Mouse (Mus musculus) heart, adult 2 months (tissue): ENCODE measurements around the gene Agpat3. TPM values are rescaled to one million over a fixed set of nuclear protein-coding genes. Genes with fewer than 3 reads are reported as not detected.

Experiments
- DNase-seq, 2 experiments: peaks; one replicate each; pipeline ENCODE4 v3.0.0; 2021
- H3K27ac ChIP-seq: fragments of 200-600 bp; 2 replicates; pipeline ENCODE4 v1.8.1; 2022
- H3K27me3 ChIP-seq: fragments of 200-500 bp; 2 replicates; pipeline ENCODE4 v1.6.1; 2012; ENCODE audit warnings: mild to moderate bottlenecking, low read length, inconsistent platforms, mixed read lengths; ENCODE audit not compliant: control insufficient read depth, insufficient read depth
- H3K36me3 ChIP-seq: fragments of 200-500 bp; 2 replicates; pipeline ENCODE4 v1.6.1; 2012; ENCODE audit warnings: low read length, inconsistent platforms; ENCODE audit not compliant: control insufficient read depth, insufficient read depth
- H3K4me1 ChIP-seq: fragments of 200-500 bp; 2 replicates; pipeline ENCODE4 v1.6.1; 2011; ENCODE audit warnings: low read length; ENCODE audit not compliant: control insufficient read depth, insufficient read depth
- H3K4me3 ChIP-seq: fragments of 200-600 bp; 2 replicates; pipeline ENCODE4 v1.8.1; 2022
- H3K79me2 ChIP-seq: fragments of 200-500 bp; replicated peaks from 2 replicates; pipeline ENCODE4 v1.6.1; 2012; ENCODE audit warnings: mild to moderate bottlenecking, inconsistent platforms, low read length, moderate library complexity, mixed read lengths; ENCODE audit not compliant: control insufficient read depth, insufficient read depth
- H3K9ac ChIP-seq: fragments of 200-500 bp; 2 replicates; pipeline ENCODE4 v1.6.1; 2012; ENCODE audit warnings: low read depth, mild to moderate bottlenecking, control low read depth, inconsistent platforms, low read length, mixed read lengths
- CTCF ChIP-seq: fragments of 200-600 bp; IDR thresholded peaks from 2 replicates; pipeline ENCODE4 v1.8.1; 2022; ENCODE audit warnings: antibody characterized with exemption, mild to moderate bottlenecking, moderate library complexity
- EP300 ChIP-seq: fragments of 200-500 bp; IDR thresholded peaks from 2 replicates; pipeline ENCODE4 v1.6.1; 2011; ENCODE audit warnings: low read depth, low read length, control low read depth; ENCODE audit not compliant: insufficient read depth
- POLR2A ChIP-seq: fragments of 200-500 bp; IDR thresholded peaks from 2 replicates; pipeline ENCODE4 v1.6.1; 2011; ENCODE audit warnings: mild to moderate bottlenecking, low read depth, low read length, control low read depth; ENCODE audit not compliant: insufficient read depth
- WGBS: fragments of 180-500 bp; shearing (Covaris S2); methylation state at CpG from one replicate; pipeline ENCODE4 v1.1.7; 2018; 5-methylcytosine and 5-hydroxymethylcytosine counted together
- intact Hi-C: fragments of 180-260 bp; cut with DNase I; formaldehyde crosslinking; loops from one replicate; pipeline ENCODE4 v1.15.1; 2025
- polyA plus RNA-seq: library from polyadenylated mRNA; depleted of rRNA; stranded (reverse); fragments of >200 nt; gene quantifications from 2 replicates; pipeline ENCODE4 v1.2.3, GENCODE M21; 2012
- total RNA-seq, 2 experiments: library from RNA; stranded (reverse); gene quantifications; 2 replicates each; pipeline ENCODE4 v1.2.3; 2021

Agpat3 gene
- total and polyA plus RNA-seq, 3 experiments, result 209 to 286 (median 232) TPM

DNA sequence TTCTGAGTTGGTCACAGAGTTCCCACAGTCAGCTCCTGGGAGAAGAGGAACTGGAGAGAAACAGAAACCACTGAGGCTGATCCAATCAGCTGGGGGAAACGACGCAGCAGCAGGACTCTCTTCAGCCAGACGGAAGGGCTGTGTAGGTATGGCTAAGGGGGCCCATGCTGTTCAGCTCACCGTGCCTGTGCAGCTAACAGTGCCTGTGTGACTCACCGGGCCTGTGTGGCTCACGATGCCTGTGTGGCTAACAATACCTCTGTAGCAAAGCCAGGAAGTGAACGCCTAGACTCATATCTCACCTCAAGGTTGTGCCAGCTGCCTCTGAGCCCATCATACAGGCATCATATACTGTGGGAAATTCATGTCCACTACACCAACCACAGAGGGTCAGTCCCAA lies 48.6 kb downstream of the Agpat3 start:
- Histone ChIP-seq H3K27me3 (no peaks in the 10 kb centered on the region), H3K79me2 (0 out of 2 replicates have a peak, but pooled peaks cover 1% of the 10 kb centered on the region), H3K36me3 (no peaks in the 10 kb centered on the region), H3K27ac (no peak overlapping the region), H3K4me3 (no peak overlapping the region), H3K4me1 (peaks cover 8% of the 10 kb centered on the region; the same call in 1 of the 2 replicates), H3K9ac (no peak overlapping the region)
- intact Hi-C loops, result no loop called here
- TF ChIP-seq POLR2A (no peak), EP300 (no peak), CTCF (no peak)
- 37% methylated on average over 7 of the region's 7 CpGs for WGBS
- DNase-seq, result no peak

DNA sequence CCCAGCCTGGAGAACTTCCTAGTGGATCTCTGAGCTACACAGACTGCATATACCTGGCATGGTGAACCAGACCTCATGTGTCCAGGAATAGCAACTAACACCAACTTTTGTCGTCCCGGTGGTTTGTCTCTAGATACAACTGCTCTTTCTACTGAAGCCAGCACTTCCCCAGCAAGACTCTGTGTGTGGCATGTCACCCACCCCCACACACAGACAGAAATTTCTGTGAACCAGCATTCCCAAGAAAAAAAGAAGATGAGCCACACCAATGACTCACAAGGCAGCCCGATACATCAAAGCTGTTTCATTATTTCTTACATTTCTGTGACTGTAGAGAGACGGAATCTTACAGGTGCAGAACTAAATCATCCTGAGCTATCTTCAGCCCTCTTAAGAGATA lies 52.2 kb downstream of the Agpat3 start:
- no peak for TF ChIP-seq POLR2A
- WGBS, result 79% methylated on average over 4 of the region's 4 CpGs
- Histone ChIP-seq H3K27ac (no peak overlapping the region), H3K4me3 (no peak overlapping the region), H3K79me2 (0 out of 2 replicates have a peak, but pooled peaks cover 1% of the 10 kb centered on the region), H3K9ac (no peak overlapping the region), H3K36me3 (no peaks in the 10 kb centered on the region), H3K4me1 (peaks cover 21% of the 10 kb centered on the region), H3K27me3 (no peaks in the 10 kb centered on the region)
- intact Hi-C loops, result no loop called here
- DNase-seq, result no peak

DNA sequence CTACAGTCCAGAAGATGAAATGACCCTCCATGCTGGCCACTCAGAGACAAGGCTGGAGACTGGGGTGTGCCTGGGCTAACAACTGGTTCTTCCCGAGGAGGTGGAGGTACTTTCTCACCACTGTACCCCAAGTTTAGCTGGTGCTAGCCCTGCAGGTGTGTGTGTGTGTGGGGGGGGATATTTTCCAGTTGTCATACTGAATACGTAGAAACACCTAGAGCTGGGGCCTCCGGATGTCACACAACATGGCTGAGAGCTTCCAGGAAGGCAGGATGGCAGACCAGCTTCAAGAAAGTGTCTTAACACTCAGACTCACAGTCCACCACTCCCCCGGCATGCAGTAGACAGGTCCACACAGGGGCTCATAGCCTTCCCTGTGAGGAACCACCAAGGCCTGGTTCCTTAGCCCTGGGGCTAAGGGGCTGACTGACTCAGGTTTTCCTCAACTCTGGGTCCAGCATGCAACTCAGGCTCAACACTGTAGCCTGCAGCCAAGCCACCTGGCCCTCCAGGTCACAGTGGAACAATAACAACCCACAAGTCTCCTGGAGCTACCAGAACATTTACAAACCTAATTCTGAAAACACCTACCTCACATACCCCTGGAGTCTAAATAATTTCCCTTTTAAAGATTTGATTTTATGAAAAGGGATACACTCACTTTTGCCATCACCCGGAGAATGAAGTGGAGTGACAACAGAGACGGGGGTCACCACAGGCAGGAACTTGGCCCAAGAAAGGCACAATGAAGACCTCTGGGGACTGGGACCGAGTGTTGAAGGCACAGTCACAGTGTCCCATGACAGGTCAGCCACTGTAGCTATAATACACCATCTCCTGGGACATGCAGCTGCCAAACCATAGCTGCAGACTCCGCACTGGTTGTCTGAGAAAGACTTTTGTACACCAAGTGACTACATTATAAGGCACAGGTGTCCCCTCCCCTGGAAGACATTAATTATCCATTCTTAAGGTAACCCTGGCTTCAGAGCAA lies 53.3 kb downstream of the Agpat3 start:
- DNase-seq, result no peak
- no peak for TF ChIP-seq CTCF
- no peak for TF ChIP-seq POLR2A
- TF ChIP-seq EP300, result no peak
- peaks cover 21% of the 10 kb centered on the region for H3K4me1 ChIP-seq
- peak overlapping the region; percentile 97 for H3K27ac ChIP-seq
- H3K36me3 ChIP-seq, result no peaks in the 10 kb centered on the region
- intact Hi-C loops, result no loop called here
- H3K79me2 ChIP-seq, result 0 out of 2 replicates have a peak, but pooled peaks cover 1% of the 10 kb centered on the region
- H3K27me3 ChIP-seq, result no peaks in the 10 kb centered on the region
- H3K9ac ChIP-seq, result no peak overlapping the region
- H3K4me3 ChIP-seq, result no peak overlapping the region
- WGBS, result 79% methylated on average over 8 of the region's 8 CpGs

DNA sequence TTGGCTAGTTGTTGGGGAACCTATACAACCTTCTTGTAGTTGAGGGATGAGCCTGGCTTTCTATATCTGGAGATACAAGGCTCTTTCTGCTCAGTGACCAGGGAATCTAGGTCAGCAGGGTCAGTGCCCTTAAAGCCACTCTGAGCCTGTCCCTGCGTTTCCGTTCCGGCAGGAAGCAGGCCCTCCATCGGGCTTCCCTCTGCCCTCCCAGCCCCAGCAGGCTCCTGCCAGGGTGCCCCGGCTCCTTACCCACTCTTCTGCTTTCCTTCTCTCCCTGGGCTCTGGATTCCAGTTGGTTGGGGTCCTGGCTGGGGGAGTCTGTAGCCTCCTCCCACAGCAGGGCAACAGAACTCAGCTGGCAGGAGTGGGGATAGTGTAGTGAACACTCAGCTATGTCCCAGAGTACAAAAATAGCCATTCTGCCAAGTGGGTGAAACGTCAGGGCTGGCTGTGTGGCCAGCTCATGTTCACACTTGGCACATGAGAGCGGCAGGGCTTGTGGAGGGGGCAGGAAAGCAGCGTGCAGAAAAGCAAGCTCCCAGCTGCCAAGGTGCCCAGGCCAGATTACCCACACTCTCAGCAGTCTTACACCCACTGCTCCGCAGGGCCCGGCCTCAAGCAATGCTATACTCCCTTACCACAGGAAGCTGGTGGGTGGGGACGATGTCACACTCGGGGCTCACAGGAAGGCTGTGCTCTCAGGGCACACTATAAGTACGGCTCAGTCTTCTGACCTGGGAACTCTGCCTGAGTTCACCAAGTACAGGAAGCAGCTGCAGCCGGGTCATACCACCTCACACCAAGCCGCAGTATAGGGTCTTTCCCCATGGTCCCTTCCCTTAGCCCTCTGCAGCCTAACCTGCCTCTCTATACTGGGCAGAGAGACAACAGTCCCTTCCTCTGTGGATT lies 54.5 kb downstream of the Agpat3 start:
- WGBS, result 2% methylated on average over 15 of the region's 15 CpGs
- peaks cover 18% of the 10 kb centered on the region for H3K4me1 ChIP-seq
- DNase-seq, result peak; percentile 77 to 88
- intact Hi-C loops, result loop anchor here (2.0 kb wide), 1 partner anchor 19 kb away; no protein-coding TSS in a partner anchor
- TF ChIP-seq POLR2A, result 0 out of 2 replicates have a peak, but pooled peaks have one; percentile 6
- no peak for TF ChIP-seq EP300
- H3K27me3 ChIP-seq, result no peaks in the 10 kb centered on the region
- peak overlapping the region; percentile 29 for H3K4me3 ChIP-seq
- H3K79me2 ChIP-seq, result no peaks in the 10 kb centered on the region
- H3K9ac ChIP-seq, result peak overlapping the region; percentile 53
- no peaks in the 10 kb centered on the region for H3K36me3 ChIP-seq
- peak overlapping the region; percentile 97 for H3K27ac ChIP-seq

DNA sequence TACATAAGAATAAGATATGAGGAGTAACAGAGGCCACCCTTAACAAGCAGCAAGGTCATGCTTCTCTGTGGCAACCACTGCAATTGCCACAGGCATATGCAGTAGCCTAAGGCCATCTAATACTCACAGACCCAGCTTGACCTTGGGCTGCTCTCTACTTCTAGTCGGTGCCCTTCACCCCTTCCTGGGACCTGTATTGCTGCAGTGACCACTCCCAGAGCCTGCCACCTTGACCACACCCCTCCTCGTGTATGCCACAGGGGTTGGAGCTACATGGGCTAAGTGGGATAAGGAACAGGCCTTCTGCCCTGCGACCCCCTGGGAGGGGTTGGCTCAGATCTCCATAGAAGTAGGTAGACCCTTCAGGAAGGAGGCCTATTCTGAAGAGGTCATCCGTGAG lies 55.3 kb downstream of the Agpat3 start:
- no peaks in the 10 kb centered on the region for H3K27me3 ChIP-seq
- peak overlapping the region; percentile 97 for H3K27ac ChIP-seq
- H3K4me3 ChIP-seq, result peak overlapping the region; percentile 29
- WGBS, result 59% methylated on average over 4 of the region's 4 CpGs
- intact Hi-C loops, result loop anchor here (2.0 kb wide), 1 partner anchor 18 kb away; no protein-coding TSS in a partner anchor
- H3K79me2 ChIP-seq, result no peaks in the 10 kb centered on the region; the same call in 1 of the 2 replicates
- H3K9ac ChIP-seq, result peak overlapping the region; percentile 21; the same call in 1 of the 2 replicates
- peak in 1 of 2 experiments; percentile 42 for DNase-seq
- TF ChIP-seq EP300 (no peak), POLR2A (no peak), CTCF (no peak)
- peaks cover 18% of the 10 kb centered on the region for H3K4me1 ChIP-seq
- no peaks in the 10 kb centered on the region for H3K36me3 ChIP-seq
